Mouse (Mus musculus) neural tube, embryonic 14.5 days (tissue): ENCODE measurements around the gene Pitpna. TPM values are rescaled to one million over a fixed set of nuclear protein-coding genes. Genes with fewer than 3 reads are reported as not detected.

Source experiments
- ATAC-seq: fragments of 200-750 bp; cut with Nextera tagmentation; 2 replicates; pipeline ENCODE4 v1.8.0; 2017; ENCODE audit warnings: low read depth, mild to moderate bottlenecking, moderate TSS enrichment, moderate library complexity
- H3K27ac ChIP-seq: fragments of 300-500 bp; sonication (generic); 2 replicates; pipeline ENCODE4 v1.5.1; 2014; ENCODE audit warnings: low read depth, mild to moderate bottlenecking, control low read depth, low read length, moderate library complexity, mixed read lengths
- H3K27me3 ChIP-seq: fragments of 300-500 bp; sonication (generic); 2 replicates; pipeline ENCODE4 v1.6.1; 2014; ENCODE audit warnings: low read length; ENCODE audit not compliant: control insufficient read depth, insufficient read depth
- H3K36me3 ChIP-seq: fragments of 300-500 bp; sonication (generic); 2 replicates; pipeline ENCODE4 v1.6.1; 2014; ENCODE audit warnings: low read length, mixed read lengths; ENCODE audit not compliant: control insufficient read depth, insufficient read depth
- H3K4me1 ChIP-seq: fragments of 300-500 bp; sonication (generic); 2 replicates; pipeline ENCODE4 v1.6.1; 2014; ENCODE audit warnings: low read length; ENCODE audit not compliant: control insufficient read depth, insufficient read depth
- H3K4me2 ChIP-seq: fragments of 300-500 bp; sonication (generic); 2 replicates; pipeline ENCODE4 v1.6.1; 2014; ENCODE audit warnings: mild to moderate bottlenecking, low read depth, low read length, control low read depth
- H3K4me3 ChIP-seq: fragments of 300-500 bp; sonication (generic); 2 replicates; pipeline ENCODE4 v1.5.1; 2014; ENCODE audit warnings: low read depth, low read length, control low read depth, mixed read lengths
- H3K9ac ChIP-seq: fragments of 300-500 bp; sonication (generic); replicated peaks from 2 replicates; pipeline ENCODE4 v1.6.1; 2014; ENCODE audit warnings: low read depth, mild to moderate bottlenecking, control low read depth, low read length, mixed read lengths
- H3K9me3 ChIP-seq: fragments of 300-500 bp; sonication (generic); 2 replicates; pipeline ENCODE4 v1.6.1; 2016; ENCODE audit warnings: low read length; ENCODE audit not compliant: control insufficient read depth
- WGBS: fragments of 180-500 bp; shearing (Covaris S2); extraction: QIAGEN DNeasy Blood & Tissue Kit; methylation state at CpG from one replicate; pipeline ENCODE4 v1.1.7; 2014; 5-methylcytosine and 5-hydroxymethylcytosine counted together
- polyA plus RNA-seq: library from polyadenylated mRNA; unstranded; fragments of >200 nt; fragmentation: Nextera tagmentation; extraction: Ambion mirVana; gene quantifications from 2 replicates; pipeline ENCODE4 v1.2.1, GENCODE M21; 2014

Pitpna gene
- polyA plus RNA-seq, 1 experiment from 2014 or later: 128 TPM

GRCm38 (mm10) chr11:75656621-75657590 is 69.0 kb downstream of the Pitpna start:
- Histone ChIP-seq H3K9me3 (no peaks in the 10 kb centered on the region), H3K36me3 (no peaks in the 10 kb centered on the region), H3K4me3 (peak overlapping the region; percentile 54), H3K27me3 (peaks cover 17% of the 10 kb centered on the region), H3K27ac (no peak overlapping the region), H3K4me2 (peak overlapping the region; percentile 92), H3K9ac (peak overlapping the region; percentile 65; the same call in 1 of the 2 replicates), H3K4me1 (peaks cover 16% of the 10 kb centered on the region)
- 64% methylated on average over 19 of the region's 20 CpGs for WGBS
- no peak for ATAC-seq

- no peak overlapping the region for H3K4me2 ChIP-seq
- H3K27ac ChIP-seq: no peak overlapping the region
- no peak for ATAC-seq
- no peak overlapping the region for H3K9ac ChIP-seq
- no peaks in the 10 kb centered on the region for H3K9me3 ChIP-seq
- peaks cover 12% of the 10 kb centered on the region; the same call in 1 of the 2 replicates for H3K4me1 ChIP-seq
- H3K27me3 ChIP-seq: peaks cover 17% of the 10 kb centered on the region
- no peaks in the 10 kb centered on the region for H3K36me3 ChIP-seq
- H3K4me3 ChIP-seq: no peak overlapping the region
Measured at GRCm38 (mm10) chr11:75657841-75658240, 69.9 kb downstream of the Pitpna start.

GRCm38 (mm10) chr11:75658311-75658710 is 70.4 kb downstream of the Pitpna start:
- Histone ChIP-seq H3K36me3 (no peaks in the 10 kb centered on the region), H3K27ac (no peak overlapping the region), H3K9me3 (no peaks in the 10 kb centered on the region), H3K4me2 (no peak overlapping the region), H3K9ac (no peak overlapping the region), H3K4me1 (peaks cover 10% of the 10 kb centered on the region; the same call in 1 of the 2 replicates), H3K27me3 (peaks cover 13% of the 10 kb centered on the region), H3K4me3 (no peak overlapping the region)
- no peak for ATAC-seq
- WGBS: 92% methylated on average over 13 of the region's 13 CpGs

GRCm38 (mm10) chr11:75658996-75659750 is 71.3 kb downstream of the Pitpna start:
- no peaks in the 10 kb centered on the region for H3K9me3 ChIP-seq
- H3K27me3 ChIP-seq: peaks cover 11% of the 10 kb centered on the region
- no peak overlapping the region for H3K9ac ChIP-seq
- 84% methylated on average over 14 of the region's 14 CpGs for WGBS
- no peak for ATAC-seq
- H3K4me1 ChIP-seq: peaks cover 8% of the 10 kb centered on the region; the same call in 1 of the 2 replicates
- H3K4me3 ChIP-seq: no peak overlapping the region
- no peaks in the 10 kb centered on the region for H3K36me3 ChIP-seq
- no peak overlapping the region for H3K4me2 ChIP-seq
- no peak overlapping the region for H3K27ac ChIP-seq

GRCm38 (mm10) chr11:75660081-75660590 is 72.2 kb downstream of the Pitpna start:
- 93% methylated on average over 12 of the region's 12 CpGs for WGBS
- 0 out of 2 replicates have a peak, but pooled peaks cover 5% of the 10 kb centered on the region for H3K4me1 ChIP-seq
- no peak overlapping the region for H3K9ac ChIP-seq
- H3K36me3 ChIP-seq: no peaks in the 10 kb centered on the region
- H3K4me3 ChIP-seq: no peak overlapping the region
- peaks cover 11% of the 10 kb centered on the region for H3K27me3 ChIP-seq
- ATAC-seq: no peak
- no peaks in the 10 kb centered on the region for H3K9me3 ChIP-seq
- H3K4me2 ChIP-seq: no peak overlapping the region
- no peak overlapping the region for H3K27ac ChIP-seq

- ATAC-seq: no peak
- Histone ChIP-seq H3K4me2 (no peak overlapping the region), H3K9me3 (no peaks in the 10 kb centered on the region), H3K9ac (no peak overlapping the region), H3K4me3 (no peak overlapping the region), H3K36me3 (no peaks in the 10 kb centered on the region), H3K27me3 (peaks cover 6% of the 10 kb centered on the region), H3K27ac (no peak overlapping the region), H3K4me1 (0 out of 2 replicates have a peak, but pooled peaks cover 4% of the 10 kb centered on the region)
- WGBS: 92% methylated on average over 21 of the region's 21 CpGs
Measured at GRCm38 (mm10) chr11:75660941-75661800, 73.3 kb downstream of the Pitpna start.

- 94% methylated on average over 7 of the region's 7 CpGs for WGBS
- Histone ChIP-seq H3K9ac (no peak overlapping the region), H3K4me3 (no peak overlapping the region), H3K27me3 (no peaks in the 10 kb centered on the region), H3K36me3 (no peaks in the 10 kb centered on the region), H3K9me3 (no peaks in the 10 kb centered on the region), H3K4me2 (no peak overlapping the region), H3K4me1 (no peaks in the 10 kb centered on the region), H3K27ac (no peak overlapping the region)
- no peak for ATAC-seq
Measured at GRCm38 (mm10) chr11:75662131-75662530, 74.2 kb downstream of the Pitpna start.

- H3K4me3 ChIP-seq: no peak overlapping the region
- no peaks in the 10 kb centered on the region for H3K4me1 ChIP-seq
- WGBS: 95% methylated on average over 6 of the region's 6 CpGs
- H3K4me2 ChIP-seq: no peak overlapping the region
- H3K27ac ChIP-seq: no peak overlapping the region
- H3K36me3 ChIP-seq: no peaks in the 10 kb centered on the region
- no peak for ATAC-seq
- H3K9ac ChIP-seq: no peak overlapping the region
- no peaks in the 10 kb centered on the region for H3K9me3 ChIP-seq
- H3K27me3 ChIP-seq: no peaks in the 10 kb centered on the region
Measured at GRCm38 (mm10) chr11:75666296-75666695, 78.4 kb downstream of the Pitpna start.
